Mouse (Mus musculus): ENCODE measurements at regions not wholly inside any gene's neighbourhood (a gene's known extent, or its start where the extent isn't known, plus 50 kb on each side); places are given as distances from the start of the nearest gene placed in this dataset.
A peak's percentile ranks its signal among the peaks of the same experiment; 100 is the strongest.
"Not testable (repeated sequence)": the region's sequence is repeated elsewhere in the genome, so short reads cannot be mapped to it uniquely, and the experiment has no call there.

GRCm38 (mm10) chr1:83970641-83971285 lies 393.2 kb downstream of the Pid1 start:
- no peak overlapping the region for H3K4me2 ChIP-seq
- 77% methylated on average over 8 of the region's 8 CpGs for WGBS

GRCm38 (mm10) chr1:83964631-83965030 lies 399.3 kb downstream of the Pid1 start:
- H3K27me3 ChIP-seq (replicated peaks; ENCODE audit: control insufficient read depth, insufficient read depth, low read length); H3K27ac ChIP-seq (ENCODE audit: low read depth, low read length); H3K9me3 ChIP-seq (ENCODE audit: control insufficient read depth, low read length); ATAC-seq (replicated peaks; ENCODE audit: low FRiP score); H3K4me1 ChIP-seq (replicated peaks; ENCODE audit: control insufficient read depth, insufficient read depth, low read length); H3K4me3 ChIP-seq (ENCODE audit: low read depth, low read length); H3K36me3 ChIP-seq (ENCODE audit: control insufficient read depth, insufficient read depth, low read length); H3K4me2 ChIP-seq; DNase-seq (ENCODE audit: low spot score); H3K9ac ChIP-seq (ENCODE audit: low read depth, low read length): not testable (repeated sequence)

More at GRCm38 (mm10) chr1:83970641-83971285, 393.2 kb downstream of the Pid1 start:
- no peak for DNase-seq (ENCODE audit: low spot score)
- Histone ChIP-seq H3K4me3 (ENCODE audit: low read depth, low read length) (no peak overlapping the region), H3K9ac (ENCODE audit: low read depth, low read length) (no peak overlapping the region), H3K4me1 (replicated peaks; ENCODE audit: control insufficient read depth, insufficient read depth, low read length) (no peaks in the 10 kb centered on the region), H3K9me3 (ENCODE audit: control insufficient read depth, low read length) (no peaks in the 10 kb centered on the region; the same call in 1 of the 2 replicates), H3K27ac (ENCODE audit: low read depth, low read length) (no peak overlapping the region), H3K27me3 (replicated peaks; ENCODE audit: control insufficient read depth, insufficient read depth, low read length) (no peaks in the 10 kb centered on the region), H3K36me3 (ENCODE audit: control insufficient read depth, insufficient read depth, low read length) (no peaks in the 10 kb centered on the region)
- no peak for ATAC-seq (replicated peaks; ENCODE audit: low FRiP score)

GRCm38 (mm10) chr1:83961761-83962160 lies 402.2 kb downstream of the Pid1 start:
- 94% methylated on average over 2 of the region's 2 CpGs for WGBS

GRCm38 (mm10) chr1:83959756-83960155 lies 404.2 kb downstream of the Pid1 start:
- H3K27me3 ChIP-seq (replicated peaks; ENCODE audit: control insufficient read depth, insufficient read depth, low read length) = no peaks in the 10 kb centered on the region
- no peaks in the 10 kb centered on the region for H3K4me1 ChIP-seq (replicated peaks; ENCODE audit: control insufficient read depth, insufficient read depth, low read length)
- ATAC-seq (replicated peaks; ENCODE audit: low FRiP score) (no peak), DNase-seq (ENCODE audit: low spot score) (no peak)
- no peak overlapping the region for H3K4me3 ChIP-seq (ENCODE audit: low read depth, low read length)
- 68% methylated on average over 4 of the region's 4 CpGs for WGBS
- H3K27ac ChIP-seq (ENCODE audit: low read depth, low read length) = no peak overlapping the region
- no peaks in the 10 kb centered on the region for H3K9me3 ChIP-seq (ENCODE audit: control insufficient read depth, low read length)
- no peak overlapping the region for H3K4me2 ChIP-seq
- no peaks in the 10 kb centered on the region for H3K36me3 ChIP-seq (ENCODE audit: control insufficient read depth, insufficient read depth, low read length)
- H3K9ac ChIP-seq (ENCODE audit: low read depth, low read length) = no peak overlapping the region

More at GRCm38 (mm10) chr1:83961761-83962160, 402.2 kb downstream of the Pid1 start:
- no peak for DNase-seq (ENCODE audit: low spot score)
- Histone ChIP-seq H3K27me3 (replicated peaks; ENCODE audit: control insufficient read depth, insufficient read depth, low read length) (no peaks in the 10 kb centered on the region), H3K27ac (ENCODE audit: low read depth, low read length) (no peak overlapping the region), H3K9me3 (ENCODE audit: control insufficient read depth, low read length) (no peaks in the 10 kb centered on the region), H3K4me3 (ENCODE audit: low read depth, low read length) (no peak overlapping the region), H3K36me3 (ENCODE audit: control insufficient read depth, insufficient read depth, low read length) (no peaks in the 10 kb centered on the region), H3K4me2 (no peak overlapping the region), H3K9ac (ENCODE audit: low read depth, low read length) (no peak overlapping the region), H3K4me1 (replicated peaks; ENCODE audit: control insufficient read depth, insufficient read depth, low read length) (no peaks in the 10 kb centered on the region)
- no peak for ATAC-seq (replicated peaks; ENCODE audit: low FRiP score)

- ATAC-seq (replicated peaks; ENCODE audit: low FRiP score) (no peak), DNase-seq (ENCODE audit: low spot score) (no peak)
- no peaks in the 10 kb centered on the region for H3K27me3 ChIP-seq (replicated peaks; ENCODE audit: control insufficient read depth, insufficient read depth, low read length)
- no peaks in the 10 kb centered on the region for H3K9me3 ChIP-seq (ENCODE audit: control insufficient read depth, low read length)
- no peaks in the 10 kb centered on the region for H3K36me3 ChIP-seq (ENCODE audit: control insufficient read depth, insufficient read depth, low read length)
- WGBS = 51% methylated on average over 2 of the region's 2 CpGs
- no peak overlapping the region for H3K9ac ChIP-seq (ENCODE audit: low read depth, low read length)
- no peak overlapping the region for H3K4me2 ChIP-seq
- no peak overlapping the region for H3K4me3 ChIP-seq (ENCODE audit: low read depth, low read length)
- no peaks in the 10 kb centered on the region for H3K4me1 ChIP-seq (replicated peaks; ENCODE audit: control insufficient read depth, insufficient read depth, low read length)
- no peak overlapping the region for H3K27ac ChIP-seq (ENCODE audit: low read depth, low read length)
Observed at GRCm38 (mm10) chr1:83922900-83923299, 441.1 kb downstream of the Pid1 start.

- no peaks in the 10 kb centered on the region for H3K36me3 ChIP-seq (ENCODE audit: control insufficient read depth, insufficient read depth, low read length)
- H3K27me3 ChIP-seq (replicated peaks; ENCODE audit: control insufficient read depth, insufficient read depth, low read length) = no peaks in the 10 kb centered on the region
- H3K9ac ChIP-seq (ENCODE audit: low read depth, low read length) = no peak overlapping the region
- no peaks in the 10 kb centered on the region for H3K9me3 ChIP-seq (ENCODE audit: control insufficient read depth, low read length)
- no peak overlapping the region for H3K4me2 ChIP-seq
- DNase-seq (ENCODE audit: low spot score) = no peak
- no peaks in the 10 kb centered on the region for H3K4me1 ChIP-seq (replicated peaks; ENCODE audit: control insufficient read depth, insufficient read depth, low read length)
- no peak overlapping the region for H3K27ac ChIP-seq (ENCODE audit: low read depth, low read length)
- no peak overlapping the region for H3K4me3 ChIP-seq (ENCODE audit: low read depth, low read length)
- ATAC-seq (replicated peaks; ENCODE audit: low FRiP score) = no peak
- WGBS = 78% methylated on average over 5 of the region's 5 CpGs
Observed at GRCm38 (mm10) chr1:83915454-83915853, 448.5 kb downstream of the Pid1 start.

GRCm38 (mm10) chr1:83907347-83907746 lies 456.6 kb downstream of the Pid1 start:
- no peaks in the 10 kb centered on the region for H3K27me3 ChIP-seq (replicated peaks; ENCODE audit: control insufficient read depth, insufficient read depth, low read length)
- 50% methylated on average over 3 of the region's 3 CpGs for WGBS
- no peaks in the 10 kb centered on the region for H3K4me1 ChIP-seq (replicated peaks; ENCODE audit: control insufficient read depth, insufficient read depth, low read length)
- no peaks in the 10 kb centered on the region for H3K9me3 ChIP-seq (ENCODE audit: control insufficient read depth, low read length)
- no peak overlapping the region for H3K9ac ChIP-seq (ENCODE audit: low read depth, low read length)
- no peak overlapping the region for H3K4me3 ChIP-seq (ENCODE audit: low read depth, low read length)
- no peaks in the 10 kb centered on the region for H3K36me3 ChIP-seq (ENCODE audit: control insufficient read depth, insufficient read depth, low read length)
- no peak for DNase-seq (ENCODE audit: low spot score)
- no peak for ATAC-seq (replicated peaks; ENCODE audit: low FRiP score)
- H3K27ac ChIP-seq (ENCODE audit: low read depth, low read length) = no peak overlapping the region
- H3K4me2 ChIP-seq = no peak overlapping the region

- no peaks in the 10 kb centered on the region for H3K27me3 ChIP-seq (replicated peaks; ENCODE audit: control insufficient read depth, insufficient read depth, low read length)
- no peak overlapping the region for H3K9ac ChIP-seq (ENCODE audit: low read depth, low read length)
- ATAC-seq (replicated peaks; ENCODE audit: low FRiP score) (peak; percentile 41; the same call in 1 of the 2 replicates), DNase-seq (ENCODE audit: low spot score) (no peak)
- no peak overlapping the region for H3K27ac ChIP-seq (ENCODE audit: low read depth, low read length)
- H3K36me3 ChIP-seq (ENCODE audit: control insufficient read depth, insufficient read depth, low read length) = no peaks in the 10 kb centered on the region
- no peak overlapping the region for H3K4me3 ChIP-seq (ENCODE audit: low read depth, low read length)
- no peaks in the 10 kb centered on the region for H3K9me3 ChIP-seq (ENCODE audit: control insufficient read depth, low read length)
- H3K4me2 ChIP-seq = no peak overlapping the region
- no peaks in the 10 kb centered on the region for H3K4me1 ChIP-seq (replicated peaks; ENCODE audit: control insufficient read depth, insufficient read depth, low read length)
Observed at GRCm38 (mm10) chr1:83906906-83907305, 457.1 kb downstream of the Pid1 start.

- ATAC-seq (replicated peaks; ENCODE audit: low FRiP score) (no peak), DNase-seq (ENCODE audit: low spot score) (no peak)
- Histone ChIP-seq H3K4me1 (replicated peaks; ENCODE audit: control insufficient read depth, insufficient read depth, low read length) (no peaks in the 10 kb centered on the region), H3K4me3 (ENCODE audit: low read depth, low read length) (no peak overlapping the region), H3K9me3 (ENCODE audit: control insufficient read depth, low read length) (no peaks in the 10 kb centered on the region), H3K27ac (ENCODE audit: low read depth, low read length) (no peak overlapping the region), H3K36me3 (ENCODE audit: control insufficient read depth, insufficient read depth, low read length) (no peaks in the 10 kb centered on the region), H3K4me2 (no peak overlapping the region), H3K27me3 (replicated peaks; ENCODE audit: control insufficient read depth, insufficient read depth, low read length) (no peaks in the 10 kb centered on the region), H3K9ac (ENCODE audit: low read depth, low read length) (no peak overlapping the region)
- WGBS = 82% methylated on average over 4 of the region's 4 CpGs
Observed at GRCm38 (mm10) chr1:83900135-83900534, 463.8 kb downstream of the Pid1 start.
